Mouse (Mus musculus): ENCODE data around the gene Etfbkmt. TPM values are rescaled to one million over a fixed set of nuclear protein-coding genes. Genes with fewer than 3 reads are reported as not detected.

Gene Etfbkmt
- 48.1 TPM for polyA plus RNA-seq (2014; fragmentation: Illumina TruSeq; extraction: RNeasy Lipid Tissue Mini Kit (QIAGEN cat#74804); ENCODE audit: low read depth, low replicate concordance)

DNA sequence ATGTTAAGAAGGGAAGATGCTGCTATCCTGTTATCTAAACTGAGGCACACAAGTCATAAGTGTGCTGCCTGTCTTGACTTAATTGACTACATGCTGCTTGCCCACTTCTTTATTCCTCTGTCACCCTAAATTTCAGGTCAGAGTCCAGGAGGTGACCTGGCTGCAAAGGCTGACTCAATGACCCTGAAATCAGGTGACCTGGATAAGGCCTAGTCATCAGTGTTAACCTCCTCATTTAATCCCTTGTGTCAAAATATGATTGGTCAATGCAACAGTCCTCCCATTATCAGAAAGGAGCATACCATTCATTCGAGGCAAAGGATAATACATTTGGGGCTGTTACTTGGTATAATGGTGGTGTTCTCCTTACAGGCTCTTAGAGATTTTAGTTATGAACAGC is at the start of gene Etfbkmt:
Gene Etfbkmt (plus strand): TSS at position 379 of the 400 bp plus-strand sequence.

DNA sequence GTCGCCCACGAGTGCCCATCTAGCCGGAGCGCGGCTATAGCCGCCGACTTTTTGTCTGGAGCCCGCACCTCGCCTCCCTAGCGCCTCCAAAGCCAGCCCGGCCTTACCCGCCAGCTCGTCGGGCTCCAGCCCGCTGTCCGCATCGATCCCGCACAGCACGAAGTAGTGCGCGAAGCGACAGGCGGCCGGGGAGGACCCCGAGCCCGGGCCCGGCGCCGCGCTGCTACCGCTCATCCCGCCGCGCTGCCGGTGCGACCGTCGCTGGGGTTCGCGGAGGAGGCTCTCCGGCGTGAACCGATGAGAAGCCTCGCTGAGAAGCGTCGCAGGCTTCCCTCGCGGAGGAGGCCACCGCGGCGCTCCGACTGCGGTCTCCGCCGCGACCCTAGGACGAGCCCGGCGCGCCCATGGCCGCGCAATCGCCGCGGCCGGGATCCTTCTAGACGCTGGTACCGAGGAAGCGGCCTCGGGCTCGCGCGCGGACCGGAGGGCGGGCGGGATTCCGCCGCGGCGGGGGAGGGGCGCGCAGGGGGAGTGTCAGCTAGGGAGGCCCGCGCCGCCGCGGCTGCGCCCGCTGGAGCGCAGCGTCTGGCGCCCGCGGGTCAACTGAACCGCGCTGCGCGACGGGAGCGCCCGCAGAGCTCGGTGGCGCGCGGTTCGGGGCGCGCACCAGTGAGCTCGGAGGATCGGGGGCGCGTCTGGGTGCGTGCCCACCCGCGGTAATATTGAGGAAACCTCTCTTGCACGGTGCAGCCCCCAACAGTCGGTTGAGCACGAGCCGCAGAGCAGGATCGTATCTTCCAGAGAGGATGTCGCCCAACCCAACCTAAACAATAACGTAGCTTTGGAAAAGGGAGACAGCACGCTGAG is 38.3 kb upstream of the Etfbkmt start, which contains the start of gene Dennd5b:
Gene Dennd5b (minus strand): TSS at position 605 of the 867 bp plus-strand sequence.

DNA sequence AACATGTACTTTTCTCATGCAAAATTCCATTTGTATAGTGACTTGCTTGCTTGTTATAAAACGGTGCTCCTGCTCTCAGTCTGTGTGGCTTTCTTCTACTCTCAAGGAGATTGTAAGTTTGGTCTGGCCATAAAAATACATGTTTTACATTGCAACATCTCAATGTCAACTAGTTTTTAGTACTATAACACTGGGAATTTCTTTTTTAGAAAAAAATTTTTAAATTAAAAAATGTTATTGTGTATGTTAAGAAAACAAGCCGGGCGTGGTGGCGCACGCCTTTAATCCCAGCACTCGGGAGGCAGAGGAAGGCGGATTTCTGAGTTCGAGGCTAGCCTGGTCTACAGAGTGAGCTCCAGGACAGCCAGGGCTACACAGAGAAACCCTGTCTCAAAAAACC is 9.8 kb upstream of the Etfbkmt start, which contains the start of gene Gm10203:
Gene Gm10203 (plus strand): TSS at position 301 of the 400 bp plus-strand sequence.

DNA sequence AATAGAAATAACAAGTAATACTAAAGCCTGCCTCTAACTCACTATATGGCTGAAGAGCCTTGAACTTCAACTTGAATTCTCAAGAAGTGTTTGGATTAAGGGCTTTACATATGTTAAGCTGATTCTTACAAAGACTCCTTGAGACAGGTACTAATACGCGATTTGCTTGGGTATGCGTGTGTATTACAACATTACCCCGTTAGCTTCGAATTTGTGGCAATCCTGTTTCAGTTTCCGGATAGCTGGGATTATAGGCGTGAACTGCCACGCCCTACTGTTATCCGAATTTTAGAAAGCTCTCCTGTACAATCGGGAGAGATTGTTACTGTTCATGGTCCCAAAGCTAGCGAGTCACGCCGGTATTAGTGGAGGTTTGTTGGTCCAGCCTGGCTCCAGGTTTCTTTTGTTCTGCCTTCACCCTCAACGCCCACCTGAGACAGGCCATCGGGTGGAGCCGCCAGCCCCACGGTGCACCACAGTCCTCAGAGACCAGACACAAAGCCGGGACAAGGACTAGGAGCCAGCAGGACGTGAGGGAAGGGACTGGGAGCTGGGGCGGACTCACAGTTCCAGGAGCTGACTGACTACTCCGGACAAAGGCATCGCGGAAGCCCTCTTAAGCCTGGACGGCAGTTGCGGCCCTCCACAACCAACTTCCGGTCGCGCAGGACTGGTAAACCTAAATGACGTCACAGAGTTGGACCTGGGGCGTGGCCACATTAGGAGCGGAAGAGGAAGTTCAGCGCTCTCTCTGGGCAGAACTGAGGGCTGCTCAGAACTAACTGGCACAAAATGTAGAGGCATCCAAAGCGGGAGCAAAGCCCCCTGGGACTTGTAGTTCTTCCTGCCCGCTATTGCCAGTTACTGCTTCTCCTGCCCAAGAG is 48.6 kb downstream of the Etfbkmt start, which contains the start of gene Amn1:
Gene Amn1 (minus strand): TSS at position 672 of the 884 bp plus-strand sequence.

Other genes starting within 250 kb of the Etfbkmt start
- 8.0 TPM for gene Caprin2, start 243.6 kb upstream of the Etfbkmt start, polyA plus RNA-seq (2014; fragmentation: Illumina TruSeq; extraction: RNeasy Lipid Tissue Mini Kit (QIAGEN cat#74804); ENCODE audit: low read depth, low replicate concordance)
- 2.7 TPM for gene Sinhcaf, start 193.4 kb upstream of the Etfbkmt start, polyA plus RNA-seq (2014; fragmentation: Illumina TruSeq; extraction: RNeasy Lipid Tissue Mini Kit (QIAGEN cat#74804); ENCODE audit: low read depth, low replicate concordance)
- 6.5 TPM for gene Dennd5b, start 38.2 kb upstream of the Etfbkmt start, polyA plus RNA-seq (2014; fragmentation: Illumina TruSeq; extraction: RNeasy Lipid Tissue Mini Kit (QIAGEN cat#74804); ENCODE audit: low read depth, low replicate concordance)
- gene Gm10203, start 9.7 kb upstream of the Etfbkmt start, polyA plus RNA-seq (2014; fragmentation: Illumina TruSeq; extraction: RNeasy Lipid Tissue Mini Kit (QIAGEN cat#74804); ENCODE audit: low read depth, low replicate concordance), result not detected
- 12.0 TPM for gene Amn1, start 48.9 kb downstream of the Etfbkmt start, polyA plus RNA-seq (2014; fragmentation: Illumina TruSeq; extraction: RNeasy Lipid Tissue Mini Kit (QIAGEN cat#74804); ENCODE audit: low read depth, low replicate concordance)
- gene Resf1, start 169.6 kb downstream of the Etfbkmt start, polyA plus RNA-seq (2014; fragmentation: Illumina TruSeq; extraction: RNeasy Lipid Tissue Mini Kit (QIAGEN cat#74804); ENCODE audit: low read depth, low replicate concordance), result 13.5 TPM

All from heart, adult 10 weeks (tissue).